In the genomic region with DNA sequence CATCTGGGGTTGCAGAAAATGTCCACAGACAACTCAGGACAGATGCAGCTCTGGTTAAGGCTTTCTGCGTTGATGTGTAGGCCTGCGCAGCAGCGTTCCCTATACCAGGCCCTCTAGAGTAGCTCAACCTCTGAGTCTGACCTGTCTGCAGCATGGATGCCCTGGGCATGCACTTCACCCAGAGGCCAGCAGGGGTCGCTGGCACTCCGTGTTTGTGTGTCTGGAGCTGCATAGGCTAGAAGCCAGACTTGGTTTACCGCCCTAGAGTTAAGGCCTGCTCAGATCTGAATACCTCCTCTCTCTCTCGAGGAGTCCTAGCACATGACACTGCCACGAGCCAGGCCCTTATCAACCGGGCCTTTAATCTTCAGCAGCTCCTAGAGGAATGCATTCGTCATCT, we compare ENCODE assay signal across 8 mouse cellular contexts.
DNase-seq lines count a peak whose midpoint lies in the region; ATAC-seq and TF ChIP-seq lines count a peak whose summit lies in the region.

No protein-coding gene starts in this region.

- H3K9ac ChIP-seq in embryonic facial prominence, embryonic 13.5 days = no peak overlapping the region
- H3K9ac ChIP-seq in heart, adult 2 months (ENCODE audit: low read depth, low read length) = no peak overlapping the region
- H3K9ac ChIP-seq in limb, embryonic 11.5 days (ENCODE audit: low read length) = no peak overlapping the region
- H3K9ac ChIP-seq in midbrain, postnatal 0 days (replicated peaks; ENCODE audit: low read length, poor library complexity, severe bottlenecking) = no peak overlapping the region

- no peaks in the 10 kb centered on the region for H3K9me3 ChIP-seq in embryonic facial prominence, embryonic 13.5 days
- H3K9me3 ChIP-seq in limb, embryonic 11.5 days (ENCODE audit: control insufficient read depth, low read length) = no peaks in the 10 kb centered on the region
- no peaks in the 10 kb centered on the region for H3K9me3 ChIP-seq in midbrain, postnatal 0 days (ENCODE audit: low read length)

- no peaks in the 10 kb centered on the region for H3K36me3 ChIP-seq in embryonic facial prominence, embryonic 13.5 days
- H3K36me3 ChIP-seq in heart, adult 2 months (ENCODE audit: control insufficient read depth, insufficient read depth, low read length) = no peaks in the 10 kb centered on the region
- H3K36me3 ChIP-seq in limb, embryonic 11.5 days (ENCODE audit: control insufficient read depth, insufficient read depth, low read length) = no peaks in the 10 kb centered on the region
- no peaks in the 10 kb centered on the region for H3K36me3 ChIP-seq in midbrain, postnatal 0 days (ENCODE audit: insufficient read depth, low read length)

- intact Hi-C loops in heart, adult 2 months (cut with DNase I) = loop anchor here (2.0 to 10.0 kb wide), 3 partner anchors 211 to 1725 kb away; a partner anchor contains a TSS

- 0 out of 2 replicates have a peak, but pooled peaks cover 3% of the 10 kb centered on the region for H3K27me3 ChIP-seq in embryonic facial prominence, embryonic 13.5 days
- no peaks in the 10 kb centered on the region for H3K27me3 ChIP-seq in heart, adult 2 months (ENCODE audit: control insufficient read depth, insufficient read depth, low read length)
- H3K27me3 ChIP-seq in limb, embryonic 11.5 days (ENCODE audit: control insufficient read depth, insufficient read depth, low read length) = no peaks in the 10 kb centered on the region
- H3K27me3 ChIP-seq in midbrain, postnatal 0 days (ENCODE audit: insufficient read depth, low read length) = no peaks in the 10 kb centered on the region

- peak; percentile 92 for TF ChIP-seq CTCF in heart, adult 2 months (IDR thresholded peaks at IDR 0.05)
- peak; percentile 98 for TF ChIP-seq CTCF in midbrain, postnatal 0 days (IDR thresholded peaks at IDR 0.05)

- WGBS in embryonic facial prominence, embryonic 13.5 days = 29% methylated on average over 10 of the region's 10 CpGs
- 21% methylated on average over 10 of the region's 10 CpGs for WGBS in heart, adult 2 months
- WGBS in limb, embryonic 11.5 days = 26% methylated on average over 10 of the region's 10 CpGs
- WGBS in midbrain, postnatal 0 days = 23% methylated on average over 10 of the region's 10 CpGs

- no peak overlapping the region for H3K4me3 ChIP-seq in embryonic facial prominence, embryonic 13.5 days
- H3K4me3 ChIP-seq in heart, adult 2 months = no peak overlapping the region
- H3K4me3 ChIP-seq in limb, embryonic 11.5 days (ENCODE audit: low read depth, low read length) = no peak overlapping the region
- no peak overlapping the region for H3K4me3 ChIP-seq in midbrain, postnatal 0 days (ENCODE audit: low read depth, low read length)

- no peak for TF ChIP-seq POLR2A in heart, adult 2 months (IDR thresholded peaks at IDR 0.05; ENCODE audit: insufficient read depth, low read depth, low read length)

- ATAC-seq in embryonic facial prominence, embryonic 13.5 days (ENCODE audit: insufficient number of reproducible peaks, insufficient read depth, low FRiP score, low TSS enrichment, low read depth) = peak; percentile 28; the same call in 1 of the 2 replicates
- 0 out of 2 replicates have a peak, but pooled peaks have one; percentile 5 for ATAC-seq in limb, embryonic 11.5 days (ENCODE audit: insufficient number of reproducible peaks, low FRiP score, low TSS enrichment, low read depth)
- peak; percentile 19; the same call in 1 of the 2 replicates for ATAC-seq in midbrain, postnatal 0 days (ENCODE audit: low FRiP score)

- no peak overlapping the region for H3K27ac ChIP-seq in embryonic facial prominence, embryonic 13.5 days
- H3K27ac ChIP-seq in heart, adult 2 months = no peak overlapping the region
- no peak overlapping the region for H3K27ac ChIP-seq in limb, embryonic 11.5 days (replicated peaks; ENCODE audit: low read depth, low read length)
- H3K27ac ChIP-seq in midbrain, postnatal 0 days (ENCODE audit: low read depth, low read length) = no peak overlapping the region

- TF ChIP-seq EP300 in heart, adult 2 months (IDR thresholded peaks at IDR 0.05; ENCODE audit: insufficient read depth, low read depth, low read length) = peak; percentile 55; the same call in 1 of the 2 replicates

- peaks cover 8% of the 10 kb centered on the region; the same call in 1 of the 2 replicates for H3K4me1 ChIP-seq in embryonic facial prominence, embryonic 13.5 days
- no peaks in the 10 kb centered on the region for H3K4me1 ChIP-seq in heart, adult 2 months (ENCODE audit: control insufficient read depth, insufficient read depth, low read length)
- no peaks in the 10 kb centered on the region; the same call in 1 of the 2 replicates for H3K4me1 ChIP-seq in limb, embryonic 11.5 days (ENCODE audit: control insufficient read depth, insufficient read depth, low read length)
- no peaks in the 10 kb centered on the region for H3K4me1 ChIP-seq in midbrain, postnatal 0 days (ENCODE audit: insufficient read depth, low read length)

- H3K79me2 ChIP-seq in heart, adult 2 months (replicated peaks; ENCODE audit: control insufficient read depth, insufficient read depth, low read length) = no peaks in the 10 kb centered on the region

- DNase-seq in A20 (ENCODE audit: low read depth, low spot score) = peak; percentile 79
- DNase-seq in adrenal gland, postnatal 25 days = peak; percentile 78
- peak; percentile 66 to 86 for DNase-seq in heart, adult 2 months
- DNase-seq in kidney, adult 8-10 months = peak; percentile 27 to 72
- peak; percentile 93 for DNase-seq in limb, embryonic 11.5 days (ENCODE audit: low spot score)
- peak; percentile 80 for DNase-seq in midbrain, postnatal 0 days (ENCODE audit: low spot score)
- peak; percentile 68 to 81 for DNase-seq in spleen, postnatal 10 days (ENCODE audit: low spot score in 2 of 2)

- no peak overlapping the region for H3K4me2 ChIP-seq in embryonic facial prominence, embryonic 13.5 days
- H3K4me2 ChIP-seq in limb, embryonic 11.5 days (ENCODE audit: low read depth, severe bottlenecking) = no peak overlapping the region
- no peak overlapping the region for H3K4me2 ChIP-seq in midbrain, postnatal 0 days (ENCODE audit: low read depth, low read length, poor library complexity, severe bottlenecking)
